9 mouse cellular contexts compared by ENCODE assay signal in genomic region chr19:44899947-44900773, GRCm38 (mm10). TPM values are rescaled to one million over a fixed set of nuclear protein-coding genes. Genes with fewer than 3 reads are reported as not detected.
A peak's percentile ranks its signal among the peaks of the same experiment; 100 is the strongest.
DNase-seq lines count a peak whose midpoint lies in the region; ATAC-seq and TF ChIP-seq lines count a peak whose summit lies in the region.
"Had no signal": no experiment of that assay in that cellular context is flagged by ENCODE, and none has a peak within 500 bp of the region (broad histone marks: within the 10 kb centered on the region; RNA-seq: fewer than 3 reads in every experiment).

No protein-coding gene starts in this region.

- ATAC-seq in heart, embryonic 13.5 days (ENCODE audit: extremely low read depth, insufficient number of reproducible peaks, low FRiP score, low TSS enrichment), result peak; percentile 14; the same call in 1 of the 2 replicates
- ATAC-seq in limb, embryonic 15.5 days (ENCODE audit: insufficient number of reproducible peaks, low FRiP score, low TSS enrichment, low read depth), result no peak
- ATAC-seq in megakaryocyte-erythroid progenitor cell, adult 5-6 weeks (replicated peaks; ENCODE audit: low FRiP score, low TSS enrichment, poor library complexity, severe bottlenecking), result no peak

- no peaks in the 10 kb centered on the region for H3K79me2 ChIP-seq in liver, adult 2 months (ENCODE audit: control insufficient read depth, insufficient read depth, low read length)

- H3K4me1 ChIP-seq in liver, adult 2 months (ENCODE audit: control insufficient read depth, insufficient read depth, low read length), result peaks cover 3% of the 10 kb centered on the region
- H3K4me1 ChIP-seq in heart, embryonic 13.5 days, result peaks cover 52% of the 10 kb centered on the region
- peaks cover 20% of the 10 kb centered on the region; the same call in 1 of the 2 replicates for H3K4me1 ChIP-seq in limb, embryonic 15.5 days

- no peak overlapping the region for H3K9ac ChIP-seq in liver, adult 2 months (ENCODE audit: low read depth, low read length)
- H3K9ac ChIP-seq in heart, embryonic 13.5 days, result peak overlapping the region; percentile 50
- H3K9ac ChIP-seq in limb, embryonic 15.5 days, result no peak overlapping the region

- WGBS in liver, adult 2 months, result 67% methylated on average over 22 of the region's 22 CpGs
- 30% methylated on average over 21 of the region's 22 CpGs for WGBS in heart, embryonic 13.5 days
- whole genome bisulfite sequencing in limb, embryonic 15.5 days, result 40% methylated on average over 22 of the region's 22 CpGs

- H3K27ac ChIP-seq in liver, adult 2 months (replicated peaks; ENCODE audit: insufficient read depth, low read depth, low read length), result peak overlapping the region; percentile 81
- H3K27ac ChIP-seq in heart, embryonic 13.5 days (replicated peaks), result peak overlapping the region; percentile 74
- peak overlapping the region; percentile 22; the same call in 1 of the 2 replicates for H3K27ac ChIP-seq in limb, embryonic 15.5 days

- H3K36me3 ChIP-seq in liver, adult 2 months (ENCODE audit: control insufficient read depth, insufficient read depth, low read length), result no peaks in the 10 kb centered on the region
- no peaks in the 10 kb centered on the region for H3K36me3 ChIP-seq in heart, embryonic 13.5 days
- no peaks in the 10 kb centered on the region for H3K36me3 ChIP-seq in limb, embryonic 15.5 days
- H3K36me3 ChIP-seq: G1E had no signal

- peak overlapping the region; percentile 31 for H3K4me2 ChIP-seq in heart, embryonic 13.5 days
- H3K4me2 ChIP-seq in limb, embryonic 15.5 days, result no peak overlapping the region

- 0 out of 2 replicates have a peak, but pooled peaks have one; percentile 6 for TF ChIP-seq POLR2A in liver, adult 2 months (IDR thresholded peaks at IDR 0.05; ENCODE audit: extremely low read depth, insufficient read depth, low read length)

- H3K27me3 ChIP-seq in liver, adult 2 months (ENCODE audit: control insufficient read depth, insufficient read depth, low read length), result no peaks in the 10 kb centered on the region
- peaks cover 16% of the 10 kb centered on the region for H3K27me3 ChIP-seq in heart, embryonic 13.5 days (replicated peaks)
- peaks cover 20% of the 10 kb centered on the region for H3K27me3 ChIP-seq in limb, embryonic 15.5 days

- no peaks in the 10 kb centered on the region for H3K9me3 ChIP-seq in heart, embryonic 13.5 days
- no peaks in the 10 kb centered on the region for H3K9me3 ChIP-seq in limb, embryonic 15.5 days
- H3K9me3 ChIP-seq: G1E had no signal

- no peak overlapping the region for H3K4me3 ChIP-seq in liver, adult 2 months (ENCODE audit: insufficient read depth, low read depth, low read length)
- no peak overlapping the region for H3K4me3 ChIP-seq in heart, embryonic 13.5 days
- H3K4me3 ChIP-seq in limb, embryonic 15.5 days, result no peak overlapping the region

- no peak for TF ChIP-seq CTCF in liver, adult 2 months (IDR thresholded peaks at IDR 0.05; ENCODE audit: low read depth, low read length)

- DNase-seq in liver, adult 2 months (ENCODE audit: extremely low read depth, low read depth, low spot score), result no peak
- DNase-seq in liver, result no peak
- DNase-seq in skeletal muscle tissue, adult 2 months (ENCODE audit: low read depth, low spot score), result peak; percentile 27
- no peak for DNase-seq in urinary bladder, adult 18-20 months (ENCODE audit: low spot score in 2 of 2)
- no peak for DNase-seq in right cerebral cortex, postnatal 10 days (ENCODE audit: low spot score in 2 of 2)

RNA-seq across cellular contexts. Expression of gene Slf2, which starts 30.8 kb away (rescaled TPM):
- total RNA-seq in liver, adult 2 months (2014; rRNA removed), result 15.1 and 19.3 TPM in 2 replicates
- 4.9 and 7.9 TPM in 2 replicates for polyA plus RNA-seq in liver, adult 2 months (2012; rRNA removed)
- polyA plus RNA-seq in heart, embryonic 13.5 days (2015; fragmentation: Nextera tagmentation; extraction: Ambion mirVana), result 27.2 and 29.7 TPM in 2 replicates
- 29.1 and 29.2 TPM in 2 replicates for polyA plus RNA-seq in limb, embryonic 15.5 days (2015; fragmentation: Nextera tagmentation; extraction: Ambion mirVana)
- total RNA-seq in megakaryocyte-erythroid progenitor cell, adult 5-6 weeks (2014; fragmentation: Nextera tagmentation), result 34.3 and 38.4 TPM in 2 replicates
- 48.3 and 52.1 TPM in 2 replicates for total RNA-seq in megakaryocyte-erythroid progenitor cell, adult 5-6 weeks (2017)

Comparison
In these comparisons a context has a peak if more than half of its experiments do, and no peak if none do; other contexts are left out.
1. H3K27ac ChIP-seq: peak in every context shown above with its lines; median percentile 81 in liver, adult 2 months; 74 in heart, embryonic 13.5 days; 22 in limb, embryonic 15.5 days.